Mouse (Mus musculus): ENCODE measurements around the gene Ttn. TPM values are rescaled to one million over a fixed set of nuclear protein-coding genes. Genes with fewer than 3 reads are reported as not detected.

Ttn gene
- polyA plus RNA-seq, 1 experiment = 24.2 TPM

DNA sequence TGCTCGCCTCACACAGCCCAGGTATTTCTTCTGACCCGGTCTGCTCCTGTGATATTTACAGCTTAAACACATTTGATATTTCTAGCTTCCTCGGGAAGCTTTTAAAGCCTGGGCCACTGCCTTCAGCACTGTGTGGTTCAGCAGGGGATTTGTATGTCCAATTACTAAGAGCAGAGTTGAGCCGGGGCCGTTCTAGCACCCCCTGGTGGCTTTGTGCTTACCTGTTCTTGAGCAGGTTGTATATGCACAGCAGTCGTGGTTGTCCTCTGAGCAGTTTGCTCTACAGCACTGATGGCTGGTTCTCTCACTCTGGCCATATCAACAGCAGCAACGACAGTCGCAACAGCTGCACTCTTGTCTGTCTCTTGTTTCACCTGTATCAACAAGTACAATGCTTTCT is 13.4 kb downstream of the Ttn start:
- H3K27me3 ChIP-seq (ENCODE audit: control insufficient read depth, insufficient read depth, insufficient read length) = no peaks in the 10 kb centered on the region
- TF ChIP-seq POLR2AphosphoS2 (IDR thresholded peaks at IDR 0.05; ENCODE audit: insufficient read length, low read depth) = peak; percentile 27
- no peak for TF ChIP-seq MYOG (IDR thresholded peaks at IDR 0.05; ENCODE audit: control insufficient read depth in 1 of 3, insufficient read depth in 1 of 3, insufficient read length in 2 of 3, low read depth in 2 of 3)

GRCm38 (mm10) chr2:76966582-76966981 is 15.8 kb downstream of the Ttn start:
- TF ChIP-seq USF1 (IDR thresholded peaks at IDR 0.05; ENCODE audit: low read depth) (no peak), POLR2A (IDR thresholded peaks at IDR 0.05; ENCODE audit: insufficient read length, low read depth) (peak; percentile 27), TCF3 (IDR thresholded peaks at IDR 0.05; ENCODE audit: insufficient read length, low read depth) (no peak), POLR2AphosphoS2 (IDR thresholded peaks at IDR 0.05; ENCODE audit: insufficient read length, low read depth) (peak; percentile 74)
- Histone ChIP-seq H3K4me2 (ENCODE audit: low read depth) (no peak overlapping the region), H3K36me3 (ENCODE audit: control insufficient read depth, insufficient read depth) (peaks cover 75% of the 10 kb centered on the region), H3ac (ENCODE audit: control insufficient read depth, insufficient read length) (no peak overlapping the region), H3K4me3 (no peak overlapping the region), H3K79me2 (ENCODE audit: control insufficient read depth, insufficient read depth) (no peaks in the 10 kb centered on the region), H3K27me3 (ENCODE audit: control insufficient read depth, insufficient read depth, insufficient read length) (no peaks in the 10 kb centered on the region)

More for the DNA sequence above, 13.4 kb downstream of the Ttn start:
- no peak overlapping the region for H3K4me2 ChIP-seq (ENCODE audit: low read depth)
- H3K79me2 ChIP-seq (ENCODE audit: control insufficient read depth, insufficient read depth) = no peaks in the 10 kb centered on the region
- peaks cover 73% of the 10 kb centered on the region for H3K36me3 ChIP-seq (ENCODE audit: control insufficient read depth, insufficient read depth)
- no peak overlapping the region for H3ac ChIP-seq (ENCODE audit: control insufficient read depth, insufficient read length)
- no peak overlapping the region for H3K4me3 ChIP-seq

DNA sequence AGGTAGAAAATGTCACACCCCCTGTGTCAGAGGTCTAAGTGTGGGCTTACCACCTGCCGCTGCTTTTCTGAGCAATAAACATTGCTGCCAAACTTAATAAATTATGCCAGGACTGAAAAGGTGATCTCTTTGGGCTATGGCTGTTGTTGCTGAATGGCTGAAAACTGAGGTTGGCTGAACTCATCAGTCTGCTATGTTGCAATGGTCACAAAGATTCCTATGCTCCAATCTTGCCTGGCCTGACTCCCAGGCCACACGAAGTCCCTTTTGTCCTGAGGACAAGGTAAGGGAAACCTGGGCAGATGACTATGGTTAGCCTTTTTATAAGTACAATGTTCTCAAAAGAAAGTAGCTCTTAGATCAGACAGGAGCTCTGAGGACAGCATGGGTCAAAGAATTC is 16.3 kb downstream of the Ttn start:
- Histone ChIP-seq H3K36me3 (ENCODE audit: control insufficient read depth, insufficient read depth) (peaks cover 78% of the 10 kb centered on the region), H3K27me3 (ENCODE audit: control insufficient read depth, insufficient read depth, insufficient read length) (no peaks in the 10 kb centered on the region)

GRCm38 (mm10) chr2:76965542-76965941 is 16.8 kb downstream of the Ttn start:
- H3K4me3 ChIP-seq = no peak overlapping the region
- H3ac ChIP-seq (ENCODE audit: control insufficient read depth, insufficient read length) = no peak overlapping the region
- peaks cover 78% of the 10 kb centered on the region for H3K36me3 ChIP-seq (ENCODE audit: control insufficient read depth, insufficient read depth)
- no peaks in the 10 kb centered on the region for H3K27me3 ChIP-seq (ENCODE audit: control insufficient read depth, insufficient read depth, insufficient read length)
- no peaks in the 10 kb centered on the region for H3K79me2 ChIP-seq (ENCODE audit: control insufficient read depth, insufficient read depth)
- TF ChIP-seq MYOG (IDR thresholded peaks at IDR 0.05; ENCODE audit: control insufficient read depth in 1 of 3, insufficient read depth in 1 of 3, insufficient read length in 2 of 3, low read depth in 2 of 3) (no peak), POLR2AphosphoS2 (IDR thresholded peaks at IDR 0.05; ENCODE audit: insufficient read length, low read depth) (peak; percentile 83), E2F4 (IDR thresholded peaks at IDR 0.05; ENCODE audit: insufficient read depth) (no peak), TCF3 (IDR thresholded peaks at IDR 0.05; ENCODE audit: insufficient read length, low read depth) (no peak), POLR2A (IDR thresholded peaks at IDR 0.05; ENCODE audit: insufficient read length, low read depth) (peak; percentile 52), SRF (IDR thresholded peaks at IDR 0.05; ENCODE audit: control insufficient read depth, insufficient read length, low read depth) (no peak)
- H3K4me2 ChIP-seq (ENCODE audit: low read depth) = no peak overlapping the region

More for the DNA sequence above, 16.3 kb downstream of the Ttn start:
- no peak overlapping the region for H3K4me2 ChIP-seq (ENCODE audit: low read depth)
- TF ChIP-seq POLR2AphosphoS2 (IDR thresholded peaks at IDR 0.05; ENCODE audit: insufficient read length, low read depth) = peak; percentile 44
- no peak for TF ChIP-seq USF1 (IDR thresholded peaks at IDR 0.05; ENCODE audit: low read depth)
- no peak for TF ChIP-seq MYOG (IDR thresholded peaks at IDR 0.05; ENCODE audit: control insufficient read depth in 1 of 3, insufficient read depth in 1 of 3, insufficient read length in 2 of 3, low read depth in 2 of 3)
- no peaks in the 10 kb centered on the region for H3K79me2 ChIP-seq (ENCODE audit: control insufficient read depth, insufficient read depth)
- H3K4me3 ChIP-seq = no peak overlapping the region
- no peak overlapping the region for H3ac ChIP-seq (ENCODE audit: control insufficient read depth, insufficient read length)

DNA sequence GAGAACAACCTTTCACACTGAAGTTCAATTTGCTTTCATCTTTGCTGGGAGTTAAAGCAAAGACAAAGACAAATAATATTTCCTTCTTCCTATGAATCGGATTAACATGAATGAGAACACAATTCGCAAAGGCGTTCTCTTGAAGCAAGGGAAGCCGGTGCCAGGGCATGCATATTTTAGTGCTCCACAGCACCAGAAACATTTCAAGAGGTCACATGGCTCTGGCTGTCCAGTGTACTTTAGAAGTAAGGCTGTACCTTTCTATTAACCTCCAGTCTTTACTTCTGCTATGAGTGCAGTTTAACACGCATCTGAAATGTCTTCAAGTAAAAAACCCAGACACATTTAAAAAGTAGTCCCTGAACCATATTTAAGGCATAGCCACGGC is 20.3 kb downstream of the Ttn start:
- Histone ChIP-seq H3K79me2 (ENCODE audit: control insufficient read depth, insufficient read depth) (no peaks in the 10 kb centered on the region), H3K4me2 (ENCODE audit: low read depth) (no peak overlapping the region), H3K27me3 (ENCODE audit: control insufficient read depth, insufficient read depth, insufficient read length) (no peaks in the 10 kb centered on the region), H3ac (ENCODE audit: control insufficient read depth, insufficient read length) (no peak overlapping the region), H3K4me3 (no peak overlapping the region), H3K36me3 (ENCODE audit: control insufficient read depth, insufficient read depth) (peaks cover 50% of the 10 kb centered on the region)
- TF ChIP-seq POLR2AphosphoS2 (IDR thresholded peaks at IDR 0.05; ENCODE audit: insufficient read length, low read depth) = no peak
- no peak for TF ChIP-seq MYOG (IDR thresholded peaks at IDR 0.05; ENCODE audit: control insufficient read depth in 1 of 3, insufficient read depth in 1 of 3, insufficient read length in 2 of 3, low read depth in 2 of 3)
- no peak for TF ChIP-seq CEBPB (IDR thresholded peaks at IDR 0.05; ENCODE audit: insufficient read depth, poor library complexity, severe bottlenecking)
- no peak for TF ChIP-seq USF1 (IDR thresholded peaks at IDR 0.05; ENCODE audit: low read depth)
- no peak for TF ChIP-seq MAX (IDR thresholded peaks at IDR 0.05; ENCODE audit: low read depth)
- TF ChIP-seq SRF (IDR thresholded peaks at IDR 0.05; ENCODE audit: control insufficient read depth, insufficient read length, low read depth) = no peak
- no peak for TF ChIP-seq TCF12 (IDR thresholded peaks at IDR 0.05; ENCODE audit: insufficient read depth, poor library complexity, severe bottlenecking)
- TF ChIP-seq TCF3 (IDR thresholded peaks at IDR 0.05; ENCODE audit: insufficient read length, low read depth) = no peak
- no peak for TF ChIP-seq MYOD1 (IDR thresholded peaks at IDR 0.05; ENCODE audit: control insufficient read depth in 1 of 3, insufficient read length in 2 of 3, low read depth in 2 of 3)
- no peak for TF ChIP-seq E2F4 (IDR thresholded peaks at IDR 0.05; ENCODE audit: insufficient read depth)
- no peak for TF ChIP-seq POLR2A (IDR thresholded peaks at IDR 0.05; ENCODE audit: insufficient read length, low read depth)
- TF ChIP-seq REST (IDR thresholded peaks at IDR 0.05; ENCODE audit: insufficient read depth, insufficient read length) = no peak
